10 mouse cellular contexts compared by ENCODE assay signal in genomic region chr2:10314251-10315243, GRCm38 (mm10). TPM values are rescaled to one million over a fixed set of nuclear protein-coding genes. Genes with fewer than 3 reads are reported as not detected.
DNase-seq lines count a peak whose midpoint lies in the region; ATAC-seq lines count a peak whose summit lies in the region.
"Had no signal": no experiment of that assay in that cellular context is flagged by ENCODE, and none has a peak within 500 bp of the region (broad histone marks: within the 10 kb centered on the region; RNA-seq: fewer than 3 reads in every experiment).

No protein-coding gene starts in this region.

- no peaks in the 10 kb centered on the region for H3K27me3 ChIP-seq in hindbrain, embryonic 15.5 days
- H3K27me3 ChIP-seq in hindbrain, embryonic 14.5 days (ENCODE audit: control insufficient read depth, insufficient read depth, low read length): no peaks in the 10 kb centered on the region

- H3K9ac ChIP-seq in hindbrain, embryonic 15.5 days: no peak overlapping the region
- H3K9ac ChIP-seq in hindbrain, embryonic 14.5 days: no peak overlapping the region
- H3K9ac ChIP-seq: kidney, embryonic 15.5 days had no signal

- no peak overlapping the region for H3K4me2 ChIP-seq in hindbrain, embryonic 15.5 days
- H3K4me2 ChIP-seq in hindbrain, embryonic 14.5 days (replicated peaks): no peak overlapping the region
- H3K4me2 ChIP-seq: kidney, embryonic 15.5 days had no signal

- H3K9me3 ChIP-seq in hindbrain, embryonic 15.5 days: no peaks in the 10 kb centered on the region
- H3K9me3 ChIP-seq in hindbrain, embryonic 14.5 days (ENCODE audit: control insufficient read depth, low read length): no peaks in the 10 kb centered on the region
- H3K9me3 ChIP-seq: kidney, embryonic 15.5 days had no signal

- H3K36me3 ChIP-seq in hindbrain, embryonic 15.5 days: no peaks in the 10 kb centered on the region
- H3K36me3 ChIP-seq in hindbrain, embryonic 14.5 days (replicated peaks; ENCODE audit: control insufficient read depth, insufficient read depth): no peaks in the 10 kb centered on the region
- H3K36me3 ChIP-seq: kidney, embryonic 15.5 days had no signal

- DNase-seq in hindbrain, embryonic 14.5 days (ENCODE audit: low spot score): no peak
- DNase-seq in CD4-positive helper T cell, adult 2 months (ENCODE audit: low read depth, low spot score): peak; percentile 15
- peak; percentile 39 for DNase-seq in c-Kit-positive CD71-negative TER-119-negative erythroid progenitor cells, embryonic 14.5 days (ENCODE audit: low read depth)
- DNase-seq in Muller cell, postnatal 12 days (ENCODE audit: inconsistent ontology term): no peak
- DNase-seq in kidney, adult 18-20 months: no peak
- DNase-seq in right cerebral cortex, postnatal 36 days (ENCODE audit: low spot score in 2 of 2): no peak
- DNase-seq: right cerebral cortex, postnatal 14 days had no signal

- H3K4me1 ChIP-seq in hindbrain, embryonic 15.5 days (replicated peaks): peaks cover 7% of the 10 kb centered on the region; the same call in 1 of the 2 replicates
- no peaks in the 10 kb centered on the region for H3K4me1 ChIP-seq in hindbrain, embryonic 14.5 days (replicated peaks; ENCODE audit: control insufficient read depth, insufficient read depth, low read length)
- H3K4me1 ChIP-seq: kidney, embryonic 15.5 days had no signal

- WGBS in hindbrain, embryonic 15.5 days: 51% methylated on average over 14 of the region's 14 CpGs
- 57% methylated on average over 14 of the region's 14 CpGs for WGBS in hindbrain, embryonic 14.5 days

- H3K27ac ChIP-seq in hindbrain, embryonic 15.5 days (replicated peaks): no peak overlapping the region
- no peak overlapping the region for H3K27ac ChIP-seq in hindbrain, embryonic 14.5 days
- H3K27ac ChIP-seq: kidney, embryonic 15.5 days had no signal

- no peak overlapping the region for H3K4me3 ChIP-seq in hindbrain, embryonic 15.5 days
- no peak overlapping the region for H3K4me3 ChIP-seq in hindbrain, embryonic 14.5 days (replicated peaks; ENCODE audit: low read length)
- H3K4me3 ChIP-seq: kidney, embryonic 15.5 days had no signal

- ATAC-seq in hindbrain, embryonic 15.5 days (ENCODE audit: low FRiP score, low read depth): peak; percentile 23; the same call in 1 of the 2 replicates
- no peak for ATAC-seq in hindbrain, embryonic 14.5 days (ENCODE audit: low FRiP score)
- ATAC-seq in neutrophil, adult 5-6 weeks (ENCODE audit: extremely low read depth, insufficient number of reproducible peaks, low FRiP score, poor library complexity, severe bottlenecking): peak; percentile 27; the same call in 1 of the 2 replicates

RNA-seq across cellular contexts. Expression of gene Sfmbt2, which starts 55.8 kb away (rescaled TPM):
- polyA plus RNA-seq in hindbrain, embryonic 15.5 days (2015; fragmentation: Nextera tagmentation; extraction: Ambion mirVana): 6.5 and 6.7 TPM in 2 replicates
- polyA plus RNA-seq in hindbrain, embryonic 14.5 days (2014; fragmentation: Nextera tagmentation; extraction: Ambion mirVana): 6.3 and 7.7 TPM in 2 replicates
- 6.1 and 8.0 TPM in 2 replicates for total RNA-seq in neutrophil, adult 5-6 weeks (2017)

Comparison
In these comparisons a context has a peak if more than half of its experiments do, and no peak if none do; other contexts are left out.
1. DNase-seq: peak in CD4-positive helper T cell, adult 2 months (single experiment) and c-Kit-positive CD71-negative TER-119-negative erythroid progenitor cells, embryonic 14.5 days (single experiment); none in hindbrain, embryonic 14.5 days (single experiment), Muller cell, postnatal 12 days (single experiment), kidney, adult 18-20 months (single experiment) and right cerebral cortex, postnatal 36 days (0 of 2).